Mouse (Mus musculus) CH12F3 (cell line): ENCODE measurements around the gene Gm42674.

Experiments
- in situ Hi-C: fragments of 300-500 bp; cut with MboI; formaldehyde crosslinking; loops from 2 replicates; pipeline ENCODE4 v1.14.3; 2020; ENCODE audit warnings: low sequenced_read_pairs

The Gm42674 gene

GRCm38 (mm10) chr3:90597736-90598135 lies 4.0 kb upstream of the Gm42674 start:
- in situ Hi-C loops, result no loop called here

- in situ Hi-C loops, result no loop called here
These were observed 3.5 kb upstream of the Gm42674 start for GRCm38 (mm10) chr3:90598212-90598611.

- in situ Hi-C loops, result no loop called here
These were observed 2.3 kb upstream of the Gm42674 start for GRCm38 (mm10) chr3:90599401-90599800.

- in situ Hi-C loops, result no loop called here
These were observed 1.7 kb upstream of the Gm42674 start for GRCm38 (mm10) chr3:90600036-90600435.

GRCm38 (mm10) chr3:90600458-90601195 lies 1.1 kb upstream of the Gm42674 start:
- in situ Hi-C loops, result no loop called here

- in situ Hi-C loops, result no loop called here
These were observed 1.9 kb downstream of the Gm42674 start, which contains the start of gene S100a4 for GRCm38 (mm10) chr3:90603623-90604022. TSS of gene S100a4 (plus strand) at chr3:90603771.

GRCm38 (mm10) chr3:90604416-90604815 lies 2.7 kb downstream of the Gm42674 start:
- in situ Hi-C loops, result no loop called here

GRCm38 (mm10) chr3:90605049-90605448 lies 3.3 kb downstream of the Gm42674 start:
- in situ Hi-C loops, result no loop called here

GRCm38 (mm10) chr3:90605736-90606135 lies 4.0 kb downstream of the Gm42674 start:
- in situ Hi-C loops, result no loop called here

- in situ Hi-C loops, result no loop called here
These were observed 4.5 kb downstream of the Gm42674 start for GRCm38 (mm10) chr3:90606185-90606584.

GRCm38 (mm10) chr3:90607361-90607760 lies 5.7 kb downstream of the Gm42674 start:
- in situ Hi-C loops, result no loop called here

GRCm38 (mm10) chr3:90608223-90608622 lies 6.5 kb downstream of the Gm42674 start, which contains the start of gene S100a5:
TSS of gene S100a5 (plus strand) at chr3:90608523.
- in situ Hi-C loops, result no loop called here

GRCm38 (mm10) chr3:90609102-90609501 lies 7.4 kb downstream of the Gm42674 start:
- in situ Hi-C loops, result no loop called here

- in situ Hi-C loops, result no loop called here
These were observed 9.8 kb downstream of the Gm42674 start for GRCm38 (mm10) chr3:90611494-90611893.

GRCm38 (mm10) chr3:90612061-90612460 lies 10.4 kb downstream of the Gm42674 start:
- in situ Hi-C loops, result no loop called here

GRCm38 (mm10) chr3:90612728-90613291 lies 11.1 kb downstream of the Gm42674 start, which contains the start of gene S100a6:
TSS of gene S100a6 (plus strand) at chr3:90612882.
- in situ Hi-C loops, result no loop called here

- in situ Hi-C loops, result no loop called here
These were observed 11.9 kb downstream of the Gm42674 start for GRCm38 (mm10) chr3:90613461-90614147.

- in situ Hi-C loops, result no loop called here
These were observed 12.4 kb downstream of the Gm42674 start for GRCm38 (mm10) chr3:90614148-90614530.

- in situ Hi-C loops, result no loop called here
These were observed 13.0 kb downstream of the Gm42674 start for GRCm38 (mm10) chr3:90614611-90615251.

GRCm38 (mm10) chr3:90615415-90615814 lies 13.7 kb downstream of the Gm42674 start:
- in situ Hi-C loops, result no loop called here

- in situ Hi-C loops, result no loop called here
These were observed 14.2 kb downstream of the Gm42674 start for GRCm38 (mm10) chr3:90615911-90616310.
